Mouse (Mus musculus): ENCODE measurements around the gene Cadps2.

The Cadps2 gene

GRCm38 (mm10) chr6:23839009-23839811 lies at the start of gene Cadps2:
Gene Cadps2, minus strand, starts transcription at chr6:23839421.
- no peak for DNase-seq

- DNase-seq, result no peak
Measured at GRCm38 (mm10) chr6:23886418-23886817, 47.2 kb upstream of the Cadps2 start.

GRCm38 (mm10) chr6:23876765-23877408 lies 37.7 kb upstream of the Cadps2 start:
- no peak for DNase-seq

- no peak for DNase-seq
Measured at GRCm38 (mm10) chr6:23876363-23876762, 37.1 kb upstream of the Cadps2 start.

GRCm38 (mm10) chr6:23873812-23874211 lies 34.6 kb upstream of the Cadps2 start:
- no peak for DNase-seq

GRCm38 (mm10) chr6:23873231-23873630 lies 34.0 kb upstream of the Cadps2 start:
- DNase-seq, result no peak

- no peak for DNase-seq
Measured at GRCm38 (mm10) chr6:23869971-23870370, 30.8 kb upstream of the Cadps2 start.

- no peak for DNase-seq
Measured at GRCm38 (mm10) chr6:23866298-23866697, 27.1 kb upstream of the Cadps2 start.

GRCm38 (mm10) chr6:23853464-23853863 lies 14.2 kb upstream of the Cadps2 start:
- DNase-seq, result no peak

GRCm38 (mm10) chr6:23840001-23840400 lies 780 bp upstream of the Cadps2 start:
- no peak for DNase-seq

GRCm38 (mm10) chr6:23838401-23839008 lies 716 bp downstream of the Cadps2 start:
- no peak for DNase-seq

GRCm38 (mm10) chr6:23837631-23838030 lies 1.6 kb downstream of the Cadps2 start:
- DNase-seq, result no peak

GRCm38 (mm10) chr6:23837127-23837526 lies 2.1 kb downstream of the Cadps2 start:
- DNase-seq, result no peak

- no peak for DNase-seq
Measured at GRCm38 (mm10) chr6:23836694-23837093, 2.5 kb downstream of the Cadps2 start.

- DNase-seq, result no peak
Measured at GRCm38 (mm10) chr6:23835552-23835951, 3.7 kb downstream of the Cadps2 start.

GRCm38 (mm10) chr6:23830741-23831140 lies 8.5 kb downstream of the Cadps2 start:
- no peak for DNase-seq

GRCm38 (mm10) chr6:23829338-23829737 lies 9.9 kb downstream of the Cadps2 start:
- no peak for DNase-seq

GRCm38 (mm10) chr6:23821819-23822218 lies 17.4 kb downstream of the Cadps2 start:
- no peak for DNase-seq

- no peak for DNase-seq
Measured at GRCm38 (mm10) chr6:23810087-23810486, 29.1 kb downstream of the Cadps2 start.

- no peak for DNase-seq
Measured at GRCm38 (mm10) chr6:23809344-23809743, 29.9 kb downstream of the Cadps2 start.

- no peak for DNase-seq
Measured at GRCm38 (mm10) chr6:23805333-23805732, 33.9 kb downstream of the Cadps2 start.

- DNase-seq, result no peak
Measured at GRCm38 (mm10) chr6:23791822-23792221, 47.4 kb downstream of the Cadps2 start.

GRCm38 (mm10) chr6:23777641-23778040 lies 61.6 kb downstream of the Cadps2 start:
- DNase-seq, result no peak

- no peak for DNase-seq
Measured at GRCm38 (mm10) chr6:23762204-23762603, 77.0 kb downstream of the Cadps2 start.
